Mouse (Mus musculus): Measurements from ENCODE around the gene Hist2h3b. TPM values are rescaled to one million over a fixed set of nuclear protein-coding genes. Genes with fewer than 3 reads are reported as not detected.

Hist2h3b gene
- polyA plus RNA-seq, 1 experiment from 2014 or later, result 42.5 TPM

DNA sequence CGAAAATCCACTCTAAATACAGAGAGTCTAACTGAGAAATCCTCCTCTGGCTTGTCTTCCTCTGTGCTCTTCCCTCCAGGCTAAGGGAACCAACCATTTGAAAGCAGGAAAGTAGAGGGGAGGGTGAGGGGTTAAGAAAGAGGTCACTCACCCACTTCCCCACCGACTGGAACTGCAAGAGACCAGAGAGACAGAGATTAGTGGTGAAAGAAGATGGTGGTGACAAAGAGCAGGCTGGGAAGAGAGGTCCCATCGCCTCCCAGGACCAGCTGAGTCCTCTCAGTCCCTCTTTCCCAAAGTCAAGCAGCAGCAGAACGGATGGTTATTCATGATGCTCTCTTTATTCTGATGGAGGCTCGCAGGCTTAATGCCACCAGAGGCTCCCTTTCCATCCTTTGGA is 24.9 kb downstream of the Hist2h3b start:
- no peaks in the 10 kb centered on the region for H3K36me3 ChIP-seq
- no peak for ATAC-seq (replicated peaks)
- H3K4me1 ChIP-seq, result no peaks in the 10 kb centered on the region
- no peaks in the 10 kb centered on the region for H3K9me3 ChIP-seq
- no peak overlapping the region for H3K27ac ChIP-seq (replicated peaks)
- no peaks in the 10 kb centered on the region for H3K27me3 ChIP-seq
- no peak overlapping the region for H3K4me3 ChIP-seq
- no peak overlapping the region for H3K4me2 ChIP-seq (replicated peaks)
- 55% methylated on average over 5 of the region's 5 CpGs for WGBS
- H3K9ac ChIP-seq (replicated peaks), result no peak overlapping the region

GRCm38 (mm10) chr3:96293787-96294186 is 25.3 kb downstream of the Hist2h3b start, which contains the start of gene Fcgr1:
Fcgr1 (minus strand) TSS chr3:96293969.
- Histone ChIP-seq H3K4me2 (replicated peaks) (no peak within 1 kb of the TSS), H3K36me3 (no peaks in the 10 kb centered on the region), H3K27ac (replicated peaks) (no peak within 1 kb of the TSS), H3K27me3 (no peaks in the 10 kb centered on the region), H3K9ac (replicated peaks) (no peak within 1 kb of the TSS), H3K9me3 (no peaks in the 10 kb centered on the region), H3K4me3 (no peak within 1 kb of the TSS), H3K4me1 (no peaks in the 10 kb centered on the region)
- WGBS, result 80% methylated on average over 4 of the region's 4 CpGs
- ATAC-seq (replicated peaks), result no peak

DNA sequence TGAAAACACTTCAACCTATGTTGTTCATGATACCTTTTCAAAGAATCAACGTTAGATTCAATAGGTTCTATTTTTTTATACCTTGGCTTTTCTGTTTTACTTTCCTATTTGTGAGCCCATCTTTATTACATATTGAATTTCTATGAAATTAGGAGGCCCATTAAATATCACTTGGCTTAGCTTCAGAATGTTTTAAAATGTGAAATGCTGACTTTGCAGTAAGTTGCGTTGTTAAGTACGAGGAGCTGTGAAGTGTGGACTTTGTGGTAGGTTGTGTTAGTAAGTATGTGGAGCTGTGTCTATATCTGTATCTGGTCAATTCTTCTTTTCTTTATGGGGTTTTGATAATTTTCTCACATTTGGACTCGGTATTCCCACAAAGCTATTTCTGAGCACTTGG is 29.9 kb downstream of the Hist2h3b start:
- 89% methylated on average over 4 of the region's 4 CpGs for WGBS
- H3K27ac ChIP-seq (replicated peaks), result no peak overlapping the region
- H3K9me3 ChIP-seq, result no peaks in the 10 kb centered on the region
- no peak overlapping the region for H3K4me2 ChIP-seq (replicated peaks)
- no peak overlapping the region for H3K9ac ChIP-seq (replicated peaks)
- H3K36me3 ChIP-seq, result no peaks in the 10 kb centered on the region
- no peaks in the 10 kb centered on the region for H3K27me3 ChIP-seq
- H3K4me1 ChIP-seq, result no peaks in the 10 kb centered on the region
- H3K4me3 ChIP-seq, result no peak overlapping the region
- no peak for ATAC-seq (replicated peaks)

GRCm38 (mm10) chr3:96299562-96299961 is 31.1 kb downstream of the Hist2h3b start:
- H3K4me1 ChIP-seq, result no peaks in the 10 kb centered on the region
- H3K9me3 ChIP-seq, result no peaks in the 10 kb centered on the region
- H3K36me3 ChIP-seq, result no peaks in the 10 kb centered on the region
- no peak overlapping the region for H3K4me2 ChIP-seq (replicated peaks)
- H3K27ac ChIP-seq (replicated peaks), result no peak overlapping the region
- WGBS, result 97% methylated on average over 2 of the region's 2 CpGs
- no peaks in the 10 kb centered on the region for H3K27me3 ChIP-seq
- no peak overlapping the region for H3K9ac ChIP-seq (replicated peaks)
- no peak overlapping the region for H3K4me3 ChIP-seq
- ATAC-seq (replicated peaks), result no peak

GRCm38 (mm10) chr3:96300706-96301529 is 32.5 kb downstream of the Hist2h3b start:
- Histone ChIP-seq H3K4me2 (replicated peaks) (no peak overlapping the region), H3K27ac (replicated peaks) (no peak overlapping the region), H3K36me3 (no peaks in the 10 kb centered on the region), H3K9ac (replicated peaks) (no peak overlapping the region), H3K9me3 (no peaks in the 10 kb centered on the region), H3K4me3 (no peak overlapping the region), H3K27me3 (no peaks in the 10 kb centered on the region), H3K4me1 (no peaks in the 10 kb centered on the region)
- ATAC-seq (replicated peaks), result no peak
- WGBS, result 79% methylated on average over 26 of the region's 26 CpGs

DNA sequence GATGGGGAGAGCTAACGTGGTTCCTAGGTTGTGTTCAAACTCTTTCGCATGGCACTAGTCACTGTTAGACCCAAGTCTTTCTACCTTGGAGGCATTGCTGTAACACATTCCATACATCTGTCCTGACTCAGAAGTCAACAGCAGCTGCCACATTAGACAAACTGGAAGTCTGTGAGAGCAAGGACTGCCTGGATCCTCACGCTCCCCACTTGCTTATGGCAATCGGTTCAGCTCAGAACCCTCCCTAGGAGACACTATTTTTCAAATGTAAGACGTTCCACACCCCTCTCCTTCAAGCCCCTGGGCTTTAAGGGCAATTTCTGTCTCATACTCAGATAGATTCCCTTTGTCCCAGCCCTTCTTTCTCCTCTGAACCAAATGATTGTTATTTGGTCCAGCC is 33.6 kb downstream of the Hist2h3b start:
- Histone ChIP-seq H3K9ac (replicated peaks) (no peak overlapping the region), H3K4me3 (no peak overlapping the region), H3K4me2 (replicated peaks) (no peak overlapping the region), H3K27me3 (no peaks in the 10 kb centered on the region), H3K9me3 (no peaks in the 10 kb centered on the region), H3K27ac (replicated peaks) (no peak overlapping the region), H3K36me3 (no peaks in the 10 kb centered on the region), H3K4me1 (no peaks in the 10 kb centered on the region)
- 91% methylated on average over 5 of the region's 5 CpGs for WGBS
- ATAC-seq (replicated peaks), result no peak

GRCm38 (mm10) chr3:96306506-96306905 is 38.1 kb downstream of the Hist2h3b start:
- no peak overlapping the region for H3K4me3 ChIP-seq
- no peaks in the 10 kb centered on the region for H3K27me3 ChIP-seq
- no peak overlapping the region for H3K27ac ChIP-seq (replicated peaks)
- no peaks in the 10 kb centered on the region for H3K4me1 ChIP-seq
- ATAC-seq (replicated peaks), result no peak
- H3K36me3 ChIP-seq, result no peaks in the 10 kb centered on the region
- no peak overlapping the region for H3K4me2 ChIP-seq (replicated peaks)
- no peak overlapping the region for H3K9ac ChIP-seq (replicated peaks)
- no peaks in the 10 kb centered on the region for H3K9me3 ChIP-seq
- WGBS, result 85% methylated on average over 9 of the region's 9 CpGs

GRCm38 (mm10) chr3:96309441-96309840 is 41.0 kb downstream of the Hist2h3b start:
- no peaks in the 10 kb centered on the region for H3K4me1 ChIP-seq
- H3K9ac ChIP-seq (replicated peaks), result no peak overlapping the region
- no peaks in the 10 kb centered on the region for H3K27me3 ChIP-seq
- WGBS, result 73% methylated on average over 3 of the region's 3 CpGs
- no peak overlapping the region for H3K4me2 ChIP-seq (replicated peaks)
- no peaks in the 10 kb centered on the region for H3K9me3 ChIP-seq
- no peak overlapping the region for H3K4me3 ChIP-seq
- no peak overlapping the region for H3K27ac ChIP-seq (replicated peaks)
- ATAC-seq (replicated peaks), result no peak
- no peaks in the 10 kb centered on the region for H3K36me3 ChIP-seq

DNA sequence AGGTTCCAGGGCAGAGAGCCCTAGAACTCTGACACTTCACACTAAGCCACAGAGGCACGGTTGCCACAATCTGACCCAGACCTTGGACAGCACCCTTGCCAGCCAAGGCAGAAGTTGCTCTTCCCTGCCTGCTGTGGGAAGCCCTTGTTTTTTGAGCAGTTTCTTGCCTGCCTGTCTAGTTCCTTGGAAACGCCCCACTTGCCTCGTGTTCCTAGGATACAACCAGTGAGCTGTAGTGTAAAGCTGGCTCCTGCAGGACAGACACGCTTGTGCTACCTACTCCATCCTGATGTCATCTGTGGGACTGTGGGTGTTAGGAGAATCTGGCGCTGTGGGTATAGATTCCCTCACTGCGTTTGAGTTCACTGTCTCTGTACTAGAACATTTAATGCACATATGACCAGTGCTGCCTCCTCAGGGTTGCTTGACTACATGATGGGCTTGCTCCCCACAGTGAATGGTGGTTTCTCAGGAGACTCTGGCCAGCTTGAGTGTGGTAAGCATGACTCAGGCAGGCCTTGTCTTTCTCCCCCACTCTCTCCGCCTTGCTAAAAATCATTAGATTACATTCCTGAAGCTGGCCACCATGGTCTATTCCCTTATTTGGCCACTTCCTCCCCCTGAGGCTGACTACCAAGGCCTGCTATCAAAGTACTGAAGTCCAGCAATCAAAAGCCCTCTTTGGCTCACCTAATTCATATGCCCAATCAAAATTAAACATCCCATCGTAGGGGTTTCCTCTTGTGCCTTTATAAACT is 44.1 kb downstream of the Hist2h3b start:
- no peak for ATAC-seq (replicated peaks)
- WGBS, result 74% methylated on average over 8 of the region's 8 CpGs
- Histone ChIP-seq H3K27ac (replicated peaks) (no peak overlapping the region), H3K9ac (replicated peaks) (no peak overlapping the region), H3K4me3 (no peak overlapping the region), H3K36me3 (no peaks in the 10 kb centered on the region), H3K9me3 (no peaks in the 10 kb centered on the region), H3K4me2 (replicated peaks) (no peak overlapping the region), H3K4me1 (no peaks in the 10 kb centered on the region), H3K27me3 (no peaks in the 10 kb centered on the region)

Small RNA genes within 50 kb of the gene (microRNA-seq; reads per million reads assigned to microRNA genes)
- gene Gm44492, result not detected
- not detected for gene Gm47311
- gene Gm47313, result not detected

Other genes starting within 250 kb of the Hist2h3b start
- gene Vps45, start 210.2 kb upstream of the Hist2h3b start, polyA plus RNA-seq (2015; fragmentation: Nextera tagmentation; extraction: Ambion mirVana), result 64.4 and 65.6 TPM in 2 replicates
- 8.3 and 9.8 TPM in 2 replicates for gene Otud7b, start 164.1 kb upstream of the Hist2h3b start, polyA plus RNA-seq (2015; fragmentation: Nextera tagmentation; extraction: Ambion mirVana)
- gene Mtmr11, start 106.7 kb upstream of the Hist2h3b start, polyA plus RNA-seq (2015; fragmentation: Nextera tagmentation; extraction: Ambion mirVana), result 10.0 and 11.2 TPM in 2 replicates
- gene Sf3b4, start 96.3 kb upstream of the Hist2h3b start, polyA plus RNA-seq (2015; fragmentation: Nextera tagmentation; extraction: Ambion mirVana), result 151 and 155 TPM in 2 replicates
- 69.1 and 73.3 TPM in 2 replicates for gene Sv2a, start 87.5 kb upstream of the Hist2h3b start, polyA plus RNA-seq (2015; fragmentation: Nextera tagmentation; extraction: Ambion mirVana)
- gene Bola1, start 48.9 kb upstream of the Hist2h3b start, polyA plus RNA-seq (2015; fragmentation: Nextera tagmentation; extraction: Ambion mirVana), result 71.8 and 75.5 TPM in 2 replicates
- gene Hist2h2ab, start 48.8 kb upstream of the Hist2h3b start, polyA plus RNA-seq (2015; fragmentation: Nextera tagmentation; extraction: Ambion mirVana), result 0.46 TPM in 1 of 2 replicates, not detected in the other
- 4.7 and 6.8 TPM in 2 replicates for gene Hist2h2ac, start 47.8 kb upstream of the Hist2h3b start, polyA plus RNA-seq (2015; fragmentation: Nextera tagmentation; extraction: Ambion mirVana)
- gene Hist2h2be, start 47.5 kb upstream of the Hist2h3b start, polyA plus RNA-seq (2015; fragmentation: Nextera tagmentation; extraction: Ambion mirVana), result 9.1 and 9.7 TPM in 2 replicates
- 6.7 and 8.0 TPM in 2 replicates for gene Hist2h3c2, start 29.5 kb upstream of the Hist2h3b start, polyA plus RNA-seq (2015; fragmentation: Nextera tagmentation; extraction: Ambion mirVana)
- gene Hist2h2aa2, start 28.4 kb upstream of the Hist2h3b start, polyA plus RNA-seq (2015; fragmentation: Nextera tagmentation; extraction: Ambion mirVana), result 51.6 and 60.6 TPM in 2 replicates
- gene Hist2h2aa1, start 23.2 kb upstream of the Hist2h3b start, polyA plus RNA-seq (2015; fragmentation: Nextera tagmentation; extraction: Ambion mirVana), result 25.1 and 32.2 TPM in 2 replicates
- 0.62 TPM in 1 of 2 replicates, not detected in the other for gene Hist2h3c1, start 22.0 kb upstream of the Hist2h3b start, polyA plus RNA-seq (2015; fragmentation: Nextera tagmentation; extraction: Ambion mirVana)
- 10.1 and 10.9 TPM in 2 replicates for gene Hist2h4, start 5.3 kb upstream of the Hist2h3b start, polyA plus RNA-seq (2015; fragmentation: Nextera tagmentation; extraction: Ambion mirVana)
- gene Hist2h2bb, start 1.1 kb downstream of the Hist2h3b start, polyA plus RNA-seq (2015; fragmentation: Nextera tagmentation; extraction: Ambion mirVana), result 7.1 and 9.9 TPM in 2 replicates
- 0.97 and 1.4 TPM in 2 replicates for gene Fcgr1, start 25.3 kb downstream of the Hist2h3b start, polyA plus RNA-seq (2015; fragmentation: Nextera tagmentation; extraction: Ambion mirVana)
- not detected in 2 replicates for gene BC107364, start 183.7 kb downstream of the Hist2h3b start, polyA plus RNA-seq (2015; fragmentation: Nextera tagmentation; extraction: Ambion mirVana)

Measured in forebrain, embryonic 15.5 days (tissue).